Mouse (Mus musculus) skeletal muscle tissue, adult 2 months (tissue): ENCODE data around the gene Pcnt.

Experiments
- DNase-seq: peaks from one replicate; pipeline ENCODE4 v3.0.0-alpha.2; 2012; ENCODE audit warnings: low read depth, low spot score

Gene Pcnt

DNA sequence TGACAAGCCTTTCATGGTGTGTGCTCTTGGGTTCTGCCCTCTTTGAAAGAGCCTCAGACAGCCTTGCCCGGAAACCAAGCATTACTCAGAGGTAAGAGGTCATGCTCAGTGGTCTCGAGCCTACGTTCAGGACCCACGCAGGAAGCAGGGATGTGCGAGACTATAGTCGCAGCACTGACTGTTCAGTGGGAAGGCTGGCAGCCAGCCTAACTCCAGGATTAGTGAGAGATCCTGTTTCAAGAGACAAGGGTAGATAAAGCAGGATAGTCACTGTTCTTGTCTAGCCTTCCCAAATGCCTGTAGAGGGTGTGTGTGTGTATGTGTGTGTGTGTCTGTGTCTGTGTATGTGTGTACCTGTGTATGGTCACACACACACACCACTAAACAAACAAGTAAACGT, 126.4 kb downstream of the Pcnt start:
- DNase-seq = no peak

DNA sequence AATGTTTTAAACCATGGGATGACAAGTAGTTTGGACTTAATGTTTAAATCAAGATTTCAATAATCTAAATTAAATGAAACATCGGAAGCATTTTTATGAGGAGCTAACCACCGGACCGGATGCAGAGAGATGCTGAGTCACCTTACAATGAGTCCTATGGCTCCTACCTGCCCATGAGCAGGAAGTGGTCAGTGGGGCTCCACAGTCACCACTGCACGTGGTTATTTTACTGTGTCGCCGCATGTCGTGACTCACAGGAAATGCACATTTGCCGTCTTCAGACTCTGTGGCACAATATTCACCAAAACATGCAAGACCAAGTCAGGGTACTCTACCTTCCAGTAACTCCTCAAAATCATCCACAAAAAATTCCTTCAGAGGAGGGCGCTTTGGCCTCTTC, 135.8 kb downstream of the Pcnt start:
- no peak for DNase-seq
